Mouse (Mus musculus): ENCODE data around the gene Arfgap2. TPM values are rescaled to one million over a fixed set of nuclear protein-coding genes. Genes with fewer than 3 reads are reported as not detected.

The Arfgap2 gene
- total RNA-seq, 2 experiments from 2014 or later: 152 to 211 TPM

- peak; percentile 35 for DNase-seq
- Histone ChIP-seq H3K27ac (peak overlapping the region; percentile 28; the same call in 1 of the 2 replicates), H3K4me3 (no peak overlapping the region)
- intact Hi-C loops (cut with DNase I): no loop called here
- no peak for TF ChIP-seq CTCF (IDR thresholded peaks at IDR 0.05)
Measured at GRCm38 (mm10) chr2:91299156-91299555, 34.4 kb downstream of the Arfgap2 start.

GRCm38 (mm10) chr2:91300784-91301183 is 36.0 kb downstream of the Arfgap2 start:
- TF ChIP-seq CTCF (IDR thresholded peaks at IDR 0.05): peak; percentile 26; the same call in 1 of the 2 replicates
- DNase-seq: no peak
- no peak overlapping the region for H3K4me3 ChIP-seq
- intact Hi-C loops (cut with DNase I): no loop called here
- no peak overlapping the region for H3K27ac ChIP-seq

- intact Hi-C loops (cut with DNase I): no loop called here
- Histone ChIP-seq H3K4me3 (no peak overlapping the region), H3K27ac (no peak overlapping the region)
- no peak for TF ChIP-seq CTCF (IDR thresholded peaks at IDR 0.05)
- DNase-seq: no peak
Measured at GRCm38 (mm10) chr2:91301836-91302235, 37.1 kb downstream of the Arfgap2 start.

GRCm38 (mm10) chr2:91302845-91303244 is 38.1 kb downstream of the Arfgap2 start:
- TF ChIP-seq CTCF (IDR thresholded peaks at IDR 0.05): no peak
- intact Hi-C loops (cut with DNase I): no loop called here
- H3K27ac ChIP-seq: no peak overlapping the region
- H3K4me3 ChIP-seq: no peak overlapping the region
- DNase-seq: no peak

GRCm38 (mm10) chr2:91305926-91306325 is 41.2 kb downstream of the Arfgap2 start:
- intact Hi-C loops (cut with DNase I): no loop called here
- no peak for DNase-seq
- Histone ChIP-seq H3K4me3 (no peak overlapping the region), H3K27ac (no peak overlapping the region)
- TF ChIP-seq CTCF (IDR thresholded peaks at IDR 0.05): no peak

GRCm38 (mm10) chr2:91306589-91306988 is 41.8 kb downstream of the Arfgap2 start:
- intact Hi-C loops (cut with DNase I): no loop called here
- no peak overlapping the region for H3K27ac ChIP-seq
- TF ChIP-seq CTCF (IDR thresholded peaks at IDR 0.05): no peak
- DNase-seq: no peak
- no peak overlapping the region for H3K4me3 ChIP-seq

- intact Hi-C loops (cut with DNase I): no loop called here
- no peak overlapping the region for H3K27ac ChIP-seq
- no peak for TF ChIP-seq CTCF (IDR thresholded peaks at IDR 0.05)
- no peak overlapping the region for H3K4me3 ChIP-seq
- DNase-seq: no peak
Measured at GRCm38 (mm10) chr2:91308680-91309079, 43.9 kb downstream of the Arfgap2 start.

- TF ChIP-seq CTCF (IDR thresholded peaks at IDR 0.05): no peak
- intact Hi-C loops (cut with DNase I): no loop called here
- Histone ChIP-seq H3K4me3 (no peak overlapping the region), H3K27ac (no peak overlapping the region)
- DNase-seq: no peak
Measured at GRCm38 (mm10) chr2:91309546-91309945, 44.8 kb downstream of the Arfgap2 start.

- peak overlapping the region; percentile 9; the same call in 1 of the 2 replicates for H3K27ac ChIP-seq
- no peak for TF ChIP-seq CTCF (IDR thresholded peaks at IDR 0.05)
- intact Hi-C loops (cut with DNase I): no loop called here
- peak; percentile 32 for DNase-seq
- no peak overlapping the region for H3K4me3 ChIP-seq
Measured at GRCm38 (mm10) chr2:91312578-91313311, 48.0 kb downstream of the Arfgap2 start.

GRCm38 (mm10) chr2:91314184-91314583 is 49.4 kb downstream of the Arfgap2 start:
- intact Hi-C loops (cut with DNase I): no loop called here
- no peak for TF ChIP-seq CTCF (IDR thresholded peaks at IDR 0.05)
- Histone ChIP-seq H3K27ac (no peak overlapping the region), H3K4me3 (no peak overlapping the region)
- DNase-seq: no peak

- no peak for TF ChIP-seq CTCF (IDR thresholded peaks at IDR 0.05)
- Histone ChIP-seq H3K4me3 (no peak overlapping the region), H3K27ac (no peak overlapping the region)
- intact Hi-C loops (cut with DNase I): no loop called here
- no peak for DNase-seq
Measured at GRCm38 (mm10) chr2:91320559-91321529, 56.1 kb downstream of the Arfgap2 start.

GRCm38 (mm10) chr2:91321923-91322322 is 57.1 kb downstream of the Arfgap2 start:
- intact Hi-C loops (cut with DNase I): no loop called here
- no peak overlapping the region for H3K4me3 ChIP-seq
- TF ChIP-seq CTCF (IDR thresholded peaks at IDR 0.05): no peak
- no peak for DNase-seq
- H3K27ac ChIP-seq: no peak overlapping the region

- TF ChIP-seq CTCF (IDR thresholded peaks at IDR 0.05): no peak
- H3K27ac ChIP-seq: no peak overlapping the region
- DNase-seq: no peak
- intact Hi-C loops (cut with DNase I): no loop called here
- no peak overlapping the region for H3K4me3 ChIP-seq
Measured at GRCm38 (mm10) chr2:91322490-91322889, 57.7 kb downstream of the Arfgap2 start.
